Mouse (Mus musculus): ENCODE measurements around the gene Axl.
"Not testable (repeated sequence)": the region's sequence is repeated elsewhere in the genome, so short reads cannot be mapped to it uniquely, and the experiment has no call there.

The Axl gene

GRCm38 (mm10) chr7:25754738-25755467 lies 33.6 kb downstream of the Axl start, which contains the start of gene Hnrnpul1:
Gene Hnrnpul1 (minus strand): TSS chr7:25754757.
- peak; percentile 98 for DNase-seq (ENCODE audit: low read depth, low spot score)

GRCm38 (mm10) chr7:25754439-25754737 lies 34.1 kb downstream of the Axl start:
- DNase-seq (ENCODE audit: low read depth, low spot score): no peak

GRCm38 (mm10) chr7:25753643-25754438 lies 34.7 kb downstream of the Axl start:
- no peak for DNase-seq (ENCODE audit: low read depth, low spot score)

- DNase-seq (ENCODE audit: low read depth, low spot score): no peak
These were observed 35.4 kb downstream of the Axl start for GRCm38 (mm10) chr7:25753076-25753475.

GRCm38 (mm10) chr7:25746844-25747243 lies 41.7 kb downstream of the Axl start:
- DNase-seq (ENCODE audit: low read depth, low spot score): no peak

GRCm38 (mm10) chr7:25738277-25738676 lies 50.2 kb downstream of the Axl start:
- no peak for DNase-seq (ENCODE audit: low read depth, low spot score)

- DNase-seq (ENCODE audit: low read depth, low spot score): no peak
These were observed 51.6 kb downstream of the Axl start for GRCm38 (mm10) chr7:25736920-25737319.

- DNase-seq (ENCODE audit: low read depth, low spot score): no peak
These were observed 53.5 kb downstream of the Axl start for GRCm38 (mm10) chr7:25734991-25735390.

- DNase-seq (ENCODE audit: low read depth, low spot score): no peak
These were observed 57.0 kb downstream of the Axl start for GRCm38 (mm10) chr7:25731294-25732055.

GRCm38 (mm10) chr7:25729862-25730261 lies 58.6 kb downstream of the Axl start:
- no peak for DNase-seq (ENCODE audit: low read depth, low spot score)

GRCm38 (mm10) chr7:25729396-25729795 lies 59.1 kb downstream of the Axl start:
- no peak for DNase-seq (ENCODE audit: low read depth, low spot score)

- no peak for DNase-seq (ENCODE audit: low read depth, low spot score)
These were observed 60.7 kb downstream of the Axl start for GRCm38 (mm10) chr7:25727800-25728199.

GRCm38 (mm10) chr7:25725886-25726285 lies 62.6 kb downstream of the Axl start:
- no peak for DNase-seq (ENCODE audit: low read depth, low spot score)

- not testable (repeated sequence) for DNase-seq (ENCODE audit: low read depth, low spot score)
These were observed 66.7 kb downstream of the Axl start for GRCm38 (mm10) chr7:25721776-25722175.

GRCm38 (mm10) chr7:25720760-25721159 lies 67.7 kb downstream of the Axl start:
- no peak for DNase-seq (ENCODE audit: low read depth, low spot score)

GRCm38 (mm10) chr7:25719761-25720610 lies 68.5 kb downstream of the Axl start:
- peak; percentile 68 for DNase-seq (ENCODE audit: low read depth, low spot score)

GRCm38 (mm10) chr7:25718788-25719417 lies 69.6 kb downstream of the Axl start, which contains the start of gene Ccdc97:
Gene Ccdc97 (minus strand): TSS chr7:25719088.
- DNase-seq (ENCODE audit: low read depth, low spot score): peak; percentile 88

GRCm38 (mm10) chr7:25717478-25717877 lies 71.0 kb downstream of the Axl start:
- no peak for DNase-seq (ENCODE audit: low read depth, low spot score)

GRCm38 (mm10) chr7:25715731-25716271 lies 72.7 kb downstream of the Axl start:
- DNase-seq (ENCODE audit: low read depth, low spot score): no peak

GRCm38 (mm10) chr7:25714581-25714980 lies 73.9 kb downstream of the Axl start:
- no peak for DNase-seq (ENCODE audit: low read depth, low spot score)

Measured in embryo, embryonic 11.5 days (tissue).